Mouse (Mus musculus) lung, embryonic 16.5 days (tissue): ENCODE measurements around the gene Gm17651. TPM values are rescaled to one million over a fixed set of nuclear protein-coding genes. Genes with fewer than 3 reads are reported as not detected.

Source experiments
- ATAC-seq: fragments of 200-750 bp; cut with Nextera tagmentation; 2 replicates; pipeline ENCODE4 v1.8.0; 2017; ENCODE audit warnings: low read depth, mild to moderate bottlenecking, moderate library complexity
- H3K27ac ChIP-seq: fragments of 300-500 bp; sonication (generic); 2 replicates; pipeline ENCODE4 v1.5.1; 2014; ENCODE audit warnings: mild to moderate bottlenecking, control low read depth, low read length
- H3K27me3 ChIP-seq: fragments of 300-500 bp; sonication (generic); 2 replicates; pipeline ENCODE4 v1.6.1; 2014; ENCODE audit warnings: low read depth, low read length, mixed read lengths; ENCODE audit not compliant: control insufficient read depth, insufficient read depth
- H3K36me3 ChIP-seq: fragments of 300-500 bp; sonication (generic); 2 replicates; pipeline ENCODE4 v1.6.1; 2014; ENCODE audit warnings: low read length; ENCODE audit not compliant: control insufficient read depth, insufficient read depth
- H3K4me1 ChIP-seq: fragments of 300-500 bp; sonication (generic); replicated peaks from 2 replicates; pipeline ENCODE4 v1.6.1; 2014; ENCODE audit warnings: low read length, mixed read lengths; ENCODE audit not compliant: control insufficient read depth, insufficient read depth
- H3K4me2 ChIP-seq: fragments of 300-500 bp; sonication (generic); 2 replicates; pipeline ENCODE4 v1.6.1; 2014; ENCODE audit warnings: low read depth, low read length, control low read depth
- H3K4me3 ChIP-seq: fragments of 300-500 bp; sonication (generic); 2 replicates; pipeline ENCODE4 v1.5.1; 2014; ENCODE audit warnings: mild to moderate bottlenecking, low read length, control low read depth
- H3K9ac ChIP-seq: fragments of 300-500 bp; sonication (generic); 2 replicates; pipeline ENCODE4 v1.6.1; 2014; ENCODE audit warnings: low read length, control low read depth
- H3K9me3 ChIP-seq: fragments of 300-500 bp; sonication (generic); 2 replicates; pipeline ENCODE4 v1.6.1; 2016; ENCODE audit warnings: low read length; ENCODE audit not compliant: control insufficient read depth
- WGBS: fragments of 180-500 bp; shearing (Covaris S2); extraction: QIAGEN DNeasy Blood & Tissue Kit; methylation state at CpG from one replicate; pipeline ENCODE4 v1.1.7; 2014; 5-methylcytosine and 5-hydroxymethylcytosine counted together
- polyA plus RNA-seq: library from polyadenylated mRNA; unstranded; fragments of >200 nt; fragmentation: Nextera tagmentation; extraction: Ambion mirVana; gene quantifications from 2 replicates; pipeline ENCODE4 v1.2.1, GENCODE M21; 2015

Gm17651 gene
- polyA plus RNA-seq, 1 experiment from 2014 or later, result not detected

DNA sequence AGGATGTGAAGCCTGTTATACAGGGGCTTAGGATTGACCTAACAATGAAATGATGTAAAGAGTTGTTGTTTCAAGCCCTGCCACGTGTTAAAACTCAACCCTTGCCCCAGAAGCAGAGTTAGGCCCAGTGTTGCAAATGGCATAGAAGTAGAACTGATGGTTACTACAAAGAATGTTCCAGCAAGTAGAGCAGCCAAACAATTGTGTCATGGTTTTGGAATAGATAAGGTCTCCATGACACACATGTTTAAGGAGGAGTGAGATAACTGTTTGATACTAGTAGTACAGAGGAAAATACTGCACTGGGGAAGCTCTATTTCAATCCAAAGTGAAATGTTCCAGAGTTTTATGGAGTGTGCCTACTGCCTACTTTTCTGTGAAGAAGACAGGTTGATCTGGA lies 26.0 kb downstream of the Gm17651 start:
- Histone ChIP-seq H3K9me3 (no peaks in the 10 kb centered on the region), H3K4me2 (no peak overlapping the region), H3K27ac (no peak overlapping the region), H3K4me1 (no peaks in the 10 kb centered on the region), H3K36me3 (no peaks in the 10 kb centered on the region), H3K4me3 (no peak overlapping the region), H3K27me3 (no peaks in the 10 kb centered on the region), H3K9ac (no peak overlapping the region)
- ATAC-seq, result no peak
- 30% methylated on average over 1 of the region's 1 CpGs for WGBS

GRCm38 (mm10) chr3:97642001-97642400 lies 32.5 kb downstream of the Gm17651 start:
- Histone ChIP-seq H3K9me3 (no peaks in the 10 kb centered on the region), H3K27me3 (no peaks in the 10 kb centered on the region), H3K36me3 (no peaks in the 10 kb centered on the region), H3K27ac (no peak overlapping the region), H3K9ac (no peak overlapping the region), H3K4me2 (no peak overlapping the region), H3K4me1 (no peaks in the 10 kb centered on the region), H3K4me3 (no peak overlapping the region)
- no peak for ATAC-seq
- 68% methylated on average over 8 of the region's 9 CpGs for WGBS

GRCm38 (mm10) chr3:97641396-97641795 lies 33.1 kb downstream of the Gm17651 start:
- Histone ChIP-seq H3K4me1 (no peaks in the 10 kb centered on the region), H3K9ac (no peak overlapping the region), H3K4me3 (no peak overlapping the region), H3K4me2 (no peak overlapping the region), H3K9me3 (no peaks in the 10 kb centered on the region), H3K27ac (no peak overlapping the region), H3K36me3 (no peaks in the 10 kb centered on the region), H3K27me3 (no peaks in the 10 kb centered on the region)
- ATAC-seq, result no peak
- WGBS, result 88% methylated on average over 4 of the region's 4 CpGs

DNA sequence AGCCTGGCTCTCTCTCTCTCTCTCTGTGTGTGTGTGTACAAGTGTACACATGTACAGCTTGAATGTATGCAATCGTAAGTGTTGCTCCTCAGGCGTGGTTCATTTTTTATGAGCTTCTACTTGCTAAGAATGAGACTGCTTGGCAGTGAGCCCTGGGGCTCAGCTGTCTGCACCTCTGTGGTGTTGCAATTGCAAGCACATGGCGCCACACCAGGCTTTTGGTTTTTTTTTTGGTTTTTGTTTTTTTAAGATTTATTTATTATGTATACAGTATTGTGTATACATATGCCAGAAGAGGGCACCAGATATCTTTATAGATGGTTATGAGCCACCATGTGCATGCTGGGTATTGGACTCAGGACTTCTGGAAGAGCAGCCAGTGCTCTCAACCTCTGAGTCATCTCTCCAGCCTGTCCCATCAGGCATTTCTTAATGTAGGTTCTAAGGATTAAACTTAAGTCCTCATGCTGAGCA lies 40.2 kb downstream of the Gm17651 start:
- no peaks in the 10 kb centered on the region for H3K9me3 ChIP-seq
- 40% methylated on average over 3 of the region's 3 CpGs for WGBS
- H3K4me2 ChIP-seq, result no peak overlapping the region
- H3K4me1 ChIP-seq, result peaks cover 2% of the 10 kb centered on the region
- no peak overlapping the region for H3K27ac ChIP-seq
- H3K27me3 ChIP-seq, result no peaks in the 10 kb centered on the region
- H3K4me3 ChIP-seq, result no peak overlapping the region
- peak; percentile 82 for ATAC-seq
- H3K36me3 ChIP-seq, result no peaks in the 10 kb centered on the region
- no peak overlapping the region for H3K9ac ChIP-seq

GRCm38 (mm10) chr3:97633456-97633855 lies 41.0 kb downstream of the Gm17651 start:
- H3K9ac ChIP-seq, result no peak overlapping the region
- no peaks in the 10 kb centered on the region for H3K36me3 ChIP-seq

DNA sequence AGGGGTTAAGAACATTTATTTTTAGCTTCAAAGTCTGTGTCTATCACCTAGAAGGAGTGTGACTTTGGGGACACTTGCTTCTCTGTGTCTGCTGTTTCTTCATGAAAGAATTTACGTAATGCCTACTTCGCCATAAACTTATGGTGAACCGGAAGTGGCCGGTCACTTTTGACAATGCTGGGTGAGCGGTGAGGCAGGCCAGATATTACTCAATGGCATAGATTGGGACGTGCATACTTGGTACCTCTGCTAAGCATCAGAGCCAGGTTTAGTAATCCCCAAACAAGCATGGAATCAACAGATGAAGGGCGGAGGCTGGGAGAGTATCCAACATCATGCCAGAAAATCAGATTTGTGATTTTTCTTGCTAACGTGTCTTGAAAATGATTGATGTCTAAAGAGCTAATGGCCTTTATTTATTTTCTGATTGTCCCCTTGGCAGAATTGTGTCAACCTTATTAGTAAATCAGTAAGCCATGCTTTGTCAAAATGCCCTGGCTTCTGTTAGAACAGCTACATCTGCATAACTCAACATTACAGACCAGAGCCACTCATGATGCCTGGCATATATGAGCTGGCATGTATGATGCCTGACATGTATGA lies 43.1 kb downstream of the Gm17651 start:
- H3K4me1 ChIP-seq, result peaks cover 5% of the 10 kb centered on the region
- ATAC-seq, result no peak
- H3K36me3 ChIP-seq, result no peaks in the 10 kb centered on the region
- H3K27ac ChIP-seq, result no peak overlapping the region
- no peak overlapping the region for H3K9ac ChIP-seq
- no peak overlapping the region for H3K4me2 ChIP-seq
- H3K9me3 ChIP-seq, result no peaks in the 10 kb centered on the region
- H3K4me3 ChIP-seq, result no peak overlapping the region
- 73% methylated on average over 8 of the region's 8 CpGs for WGBS
- H3K27me3 ChIP-seq, result no peaks in the 10 kb centered on the region

More at GRCm38 (mm10) chr3:97633456-97633855, 41.0 kb downstream of the Gm17651 start:
- 69% methylated on average over 4 of the region's 4 CpGs for WGBS
- no peak overlapping the region for H3K4me3 ChIP-seq
- ATAC-seq, result no peak
- H3K27ac ChIP-seq, result no peak overlapping the region
- H3K27me3 ChIP-seq, result no peaks in the 10 kb centered on the region
- H3K4me1 ChIP-seq, result peaks cover 5% of the 10 kb centered on the region
- H3K9me3 ChIP-seq, result no peaks in the 10 kb centered on the region
- no peak overlapping the region for H3K4me2 ChIP-seq

DNA sequence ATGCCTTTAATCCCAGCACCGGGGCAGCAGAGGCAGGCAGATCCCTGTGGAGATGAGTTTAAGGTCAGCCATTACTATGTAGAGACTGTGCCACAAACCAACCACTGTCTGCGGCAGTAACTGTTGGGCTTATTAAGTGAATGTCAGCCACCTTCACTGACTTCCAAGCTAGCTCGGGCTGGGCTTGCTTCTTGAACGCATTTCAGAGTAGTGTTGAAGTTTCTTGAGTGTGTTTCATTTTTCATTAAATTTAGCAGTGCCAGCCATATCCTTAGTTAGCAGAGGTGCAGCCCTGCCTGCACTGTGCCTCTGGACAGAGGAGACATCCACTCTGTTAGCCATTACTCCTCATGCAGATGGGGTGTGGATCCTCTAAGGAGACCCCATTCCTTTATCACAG lies 43.7 kb downstream of the Gm17651 start:
- H3K4me2 ChIP-seq, result no peak overlapping the region
- 87% methylated on average over 4 of the region's 4 CpGs for WGBS
- no peak for ATAC-seq

GRCm38 (mm10) chr3:97629941-97630340 lies 44.6 kb downstream of the Gm17651 start:
- Histone ChIP-seq H3K9ac (no peak overlapping the region), H3K27ac (no peak overlapping the region), H3K4me3 (no peak overlapping the region), H3K27me3 (no peaks in the 10 kb centered on the region), H3K36me3 (no peaks in the 10 kb centered on the region), H3K4me2 (no peak overlapping the region), H3K4me1 (peaks cover 5% of the 10 kb centered on the region), H3K9me3 (no peaks in the 10 kb centered on the region)
- 64% methylated on average over 4 of the region's 4 CpGs for WGBS
- no peak for ATAC-seq

More for the DNA sequence above, 43.7 kb downstream of the Gm17651 start:
- Histone ChIP-seq H3K4me3 (no peak overlapping the region), H3K9me3 (no peaks in the 10 kb centered on the region), H3K27me3 (no peaks in the 10 kb centered on the region), H3K27ac (no peak overlapping the region), H3K9ac (no peak overlapping the region), H3K4me1 (peaks cover 5% of the 10 kb centered on the region), H3K36me3 (no peaks in the 10 kb centered on the region)

GRCm38 (mm10) chr3:97628391-97629001 lies 46.0 kb downstream of the Gm17651 start, which contains the start of gene Fmo5:
Gene Fmo5, plus strand, starts transcription at chr3:97628804.
- under 1% methylated on average over 18 of the region's 18 CpGs for WGBS
- no peaks in the 10 kb centered on the region for H3K27me3 ChIP-seq
- H3K9me3 ChIP-seq, result no peaks in the 10 kb centered on the region
- peaks cover 3% of the 10 kb centered on the region; the same call in 1 of the 2 replicates for H3K4me1 ChIP-seq
- peak within 1 kb of the TSS; percentile 69 for H3K9ac ChIP-seq
- peak within 1 kb of the TSS; percentile 65 for H3K4me3 ChIP-seq
- H3K36me3 ChIP-seq, result no peaks in the 10 kb centered on the region
- peak within 1 kb of the TSS; percentile 55; the same call in 1 of the 2 replicates for H3K27ac ChIP-seq
- peak within 1 kb of the TSS; percentile 76 for H3K4me2 ChIP-seq
- peak; percentile 99 for ATAC-seq
